29 mouse cellular contexts compared by ENCODE assay signal in the genomic region with DNA sequence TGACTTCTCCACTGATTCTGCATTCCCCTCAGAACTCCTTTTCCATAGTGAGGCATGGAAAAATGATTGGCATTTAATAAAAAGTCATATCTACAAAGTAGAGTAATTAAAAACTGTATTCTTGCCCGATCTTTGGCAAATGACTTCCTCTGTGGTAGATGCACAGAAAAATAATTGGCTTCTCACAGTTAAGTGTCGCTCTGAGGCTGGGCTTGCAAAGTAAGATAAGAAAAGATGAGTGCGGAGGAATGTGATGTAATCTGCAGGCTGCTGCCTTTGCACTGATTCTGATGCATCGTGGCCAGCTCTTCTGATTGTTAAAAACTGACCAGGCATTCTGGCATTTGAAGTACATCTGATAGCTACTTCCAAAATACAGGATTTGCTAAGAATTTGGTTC. TPM values are rescaled to one million over a fixed set of nuclear protein-coding genes. Genes with fewer than 3 reads are reported as not detected.
A peak's percentile ranks its signal among the peaks of the same experiment; 100 is the strongest.
DNase-seq lines count a peak whose midpoint lies in the region; ATAC-seq and TF ChIP-seq lines count a peak whose summit lies in the region.
"Had no signal": no experiment of that assay in that cellular context is flagged by ENCODE, and none has a peak within 500 bp of the region (broad histone marks: within the 10 kb centered on the region; RNA-seq: fewer than 3 reads in every experiment).

No protein-coding gene starts in this region.

- no peak for TF ChIP-seq POLR2A in thymus, adult 2 months (IDR thresholded peaks at IDR 0.05; ENCODE audit: control insufficient read depth, extremely low read depth, insufficient read depth, low read length, poor library complexity)
- TF ChIP-seq POLR2A in bone marrow macrophage, adult 2 months (IDR thresholded peaks at IDR 0.05; ENCODE audit: borderline replicate concordance, low read depth, low read length): no peak

- no peak for ATAC-seq in liver, postnatal 0 days
- ATAC-seq: forebrain, embryonic 16.5 days; hindbrain, postnatal 0 days; intestine, embryonic 16.5 days had no signal

- H3K9ac ChIP-seq in liver, postnatal 0 days (replicated peaks): no peak overlapping the region
- H3K9ac ChIP-seq: embryonic facial prominence, embryonic 13.5 days; hindbrain, embryonic 12.5 days; liver, embryonic 15.5 days; lung, embryonic 15.5 days had no signal

- no peak for TF ChIP-seq CTCF in thymus, adult 2 months (IDR thresholded peaks at IDR 0.05; ENCODE audit: borderline replicate concordance, control insufficient read depth, extremely low read depth, insufficient read depth, low read length, poor library complexity)
- TF ChIP-seq CTCF in bone marrow macrophage, adult 2 months (IDR thresholded peaks at IDR 0.05; ENCODE audit: low read depth, low read length): no peak
- no peak for TF ChIP-seq CTCF in liver, postnatal 0 days (IDR thresholded peaks at IDR 0.05; ENCODE audit: low read depth)

- peaks cover 33% of the 10 kb centered on the region for H3K36me3 ChIP-seq in thymus, adult 2 months (ENCODE audit: control insufficient read depth, insufficient read depth, low read length)
- H3K36me3 ChIP-seq in macrophage (ENCODE audit: inconsistent target): peaks cover 28% of the 10 kb centered on the region
- no peaks in the 10 kb centered on the region for H3K36me3 ChIP-seq in liver, postnatal 0 days (replicated peaks; ENCODE audit: insufficient read depth, low read length)
- H3K36me3 ChIP-seq: embryonic facial prominence, embryonic 13.5 days; forebrain, embryonic 10.5 days; hindbrain, embryonic 12.5 days; liver, embryonic 15.5 days; lung, embryonic 15.5 days had no signal

- WGBS in thymus, adult 2 months: 3% methylated on average over 4 of the region's 4 CpGs
- WGBS in macrophage (ENCODE audit: missing documents): 11% methylated on average over 4 of the region's 4 CpGs
- WGBS in liver, postnatal 0 days (ENCODE audit: insufficient replicate concordance): 38% methylated on average over 4 of the region's 4 CpGs

- H3K9me3 ChIP-seq in liver, postnatal 0 days (ENCODE audit: low read length): no peaks in the 10 kb centered on the region
- H3K9me3 ChIP-seq: embryonic facial prominence, embryonic 13.5 days; forebrain, embryonic 10.5 days; hindbrain, embryonic 12.5 days; liver, embryonic 15.5 days; lung, embryonic 15.5 days had no signal

- H3K79me2 ChIP-seq in macrophage (ENCODE audit: inconsistent target): peaks cover 77% of the 10 kb centered on the region

- no peak for DNase-seq in thymus, adult 2 months
- DNase-seq in thymus, postnatal 4 days: no peak
- DNase-seq in CD4-positive, CD25-positive, alpha-beta regulatory T cell, adult 2 months (ENCODE audit: low read depth, low spot score): peak; percentile 63
- DNase-seq in embryo, embryonic 11 days: no peak
- no peak for DNase-seq in yolk sac, embryonic 10.5 days (ENCODE audit: low spot score)
- DNase-seq in liver, postnatal 0 days: no peak
- DNase-seq: cerebellum, adult 11 months; cerebellum, adult 9-10 months; cerebellum, postnatal 36 days; gastrocnemius, adult 2 months; gastrocnemius, postnatal 36 days; heart, adult 18-20 months; heart, postnatal 36 days; kidney, adult 8-10 months; kidney, postnatal 4 days; midbrain, embryonic 14.5 days had no signal

- no peak overlapping the region; the same call in 1 of the 2 replicates for H3K27ac ChIP-seq in thymus, adult 2 months (ENCODE audit: control insufficient read depth, insufficient read depth, low read length)
- H3K27ac ChIP-seq in bone marrow macrophage, adult 2 months (ENCODE audit: insufficient read depth, low read depth, low read length): no peak overlapping the region
- H3K27ac ChIP-seq in macrophage: no peak overlapping the region
- H3K27ac ChIP-seq in liver, postnatal 0 days (ENCODE audit: low read depth): no peak overlapping the region
- H3K27ac ChIP-seq: embryonic facial prominence, embryonic 13.5 days; forebrain, embryonic 10.5 days; gastrocnemius, adult 2 months; hindbrain, embryonic 12.5 days; hindbrain, postnatal 0 days; kidney, postnatal 0 days; liver, embryonic 15.5 days; lung, embryonic 15.5 days had no signal

- peaks cover 9% of the 10 kb centered on the region for H3K4me1 ChIP-seq in thymus, adult 2 months (replicated peaks; ENCODE audit: control insufficient read depth, insufficient read depth, low read length)
- H3K4me1 ChIP-seq in bone marrow macrophage, adult 2 months (ENCODE audit: control insufficient read depth, insufficient read depth, low read length): peaks cover 23% of the 10 kb centered on the region
- H3K4me1 ChIP-seq in liver, postnatal 0 days (ENCODE audit: insufficient read depth): peaks cover 5% of the 10 kb centered on the region; the same call in 1 of the 2 replicates
- H3K4me1 ChIP-seq: embryonic facial prominence, embryonic 13.5 days; forebrain, embryonic 10.5 days; hindbrain, embryonic 12.5 days had no signal

- no peak overlapping the region for H3K4me2 ChIP-seq in liver, postnatal 0 days (ENCODE audit: low read depth, low read length)
- H3K4me2 ChIP-seq: embryonic facial prominence, embryonic 13.5 days; heart, embryonic 11.5 days; hindbrain, embryonic 12.5 days; liver, embryonic 15.5 days; lung, embryonic 15.5 days had no signal

- H3K4me3 ChIP-seq in thymus, adult 2 months (ENCODE audit: control insufficient read depth, insufficient read depth, low read length): peak overlapping the region; percentile 9; the same call in 1 of the 2 replicates
- H3K4me3 ChIP-seq in bone marrow macrophage, adult 2 months (ENCODE audit: insufficient read depth, low read length): peak overlapping the region; percentile 37
- H3K4me3 ChIP-seq in macrophage (ENCODE audit: inconsistent target): peak overlapping the region; percentile 66
- H3K4me3 ChIP-seq in liver, postnatal 0 days (ENCODE audit: low read depth, low read length): no peak overlapping the region
- H3K4me3 ChIP-seq: embryonic facial prominence, embryonic 13.5 days; forebrain, embryonic 10.5 days; gastrocnemius, adult 2 months; hindbrain, embryonic 12.5 days; liver, embryonic 15.5 days; lung, embryonic 15.5 days had no signal

- no peaks in the 10 kb centered on the region for H3K27me3 ChIP-seq in thymus, adult 2 months (ENCODE audit: control insufficient read depth, insufficient read depth, low read length)
- no peaks in the 10 kb centered on the region for H3K27me3 ChIP-seq in liver, postnatal 0 days (ENCODE audit: insufficient read depth, low read length)
- H3K27me3 ChIP-seq: embryonic facial prominence, embryonic 13.5 days; hindbrain, embryonic 12.5 days; liver, embryonic 15.5 days; lung, embryonic 15.5 days had no signal

- TF ChIP-seq EP300 in liver, postnatal 0 days (IDR thresholded peaks at IDR 0.05; ENCODE audit: low read depth): no peak

RNA-seq across cellular contexts. Expression of a gene that starts 32.3 kb away (rescaled TPM):
- polyA plus RNA-seq in thymus, adult 2 months (2012; rRNA removed): 56.0 and 58.4 TPM in 2 replicates
- polyA plus RNA-seq in bone marrow macrophage, adult 2 months (2012; ENCODE audit: insufficient read depth, insufficient read length, missing spikeins): 71.4 and 77.5 TPM in 2 replicates
- 100 to 1,000 TPM in 7 of 26 experiments, 10 to 100 TPM in 18, 1 to 10 TPM in 1; 4.4 to 231 (median 52.0) TPM for total RNA-seq in macrophage (2018; cell fraction: chromatin; rRNA removed)
- 100 to 1,000 TPM in 15 of 26 experiments, 10 to 100 TPM in 11; 47.2 to 428 (median 183) TPM for total RNA-seq in macrophage (2018; cell fraction: cytosol; rRNA removed)
- total RNA-seq in macrophage (2018; cell fraction: nucleus; rRNA removed): 100 to 1,000 TPM in 21 of 26 experiments, 10 to 100 TPM in 5; 43.2 to 622 (median 179) TPM
- 125 to 281 TPM (median 232 TPM) in 3 replicates for polyA plus RNA-seq in macrophage (2018)
- 0.05 and 0.07 TPM in 2 replicates for polyA plus RNA-seq in liver, postnatal 0 days (2015; fragmentation: Nextera tagmentation; extraction: Ambion mirVana)
- total RNA-seq: MEL had no signal

Comparison
In these comparisons a context has a peak if more than half of its experiments do, and no peak if none do; other contexts are left out.
1. RNA of a gene that starts 32.3 kb away (polyA plus RNA-seq): 125 to 281 TPM in macrophage, 71.4 to 77.5 TPM in bone marrow macrophage, adult 2 months and 56.0 to 58.4 TPM in thymus, adult 2 months; 0.05 to 0.07 TPM in liver, postnatal 0 days; every median in the first group is over 10 times any median in the second.